Mouse (Mus musculus) megakaryocyte, embryonic 14.5 days (primary cell): ENCODE results near the gene Vmn1r226. TPM values are rescaled to one million over a fixed set of nuclear protein-coding genes. Genes with fewer than 3 reads are reported as not detected.

Source experiments
- H3K27me3 ChIP-seq: replicated peaks from 2 replicates; pipeline ENCODE3; 2012; ENCODE audit warnings: inconsistent platforms
- H3K36me3 ChIP-seq: replicated peaks from 2 replicates; pipeline ENCODE3; 2012; ENCODE audit warnings: low read length, inconsistent platforms, mixed read lengths
- H3K4me1 ChIP-seq: 2 replicates; pipeline ENCODE4 v1.6.1; 2012; ENCODE audit warnings: inconsistent platforms
- H3K4me3 ChIP-seq: replicated peaks from 2 replicates; pipeline ENCODE3; 2012; ENCODE audit warnings: moderate library complexity, mild to moderate bottlenecking, inconsistent platforms
- H3K9me3 ChIP-seq: 2 replicates; pipeline ENCODE4 v1.6.1; 2012; ENCODE audit warnings: inconsistent platforms
- FLI1 ChIP-seq: IDR thresholded peaks from 2 replicates; pipeline ENCODE4 v1.6.1; 2012; ENCODE audit warnings: low read length, inconsistent platforms, mixed read lengths
- GATA1 ChIP-seq: IDR thresholded peaks from 3 replicates; pipeline ENCODE4 v1.6.1; 2012; ENCODE audit warnings: mixed read lengths, low read length, inconsistent platforms, borderline replicate concordance
- polyA plus RNA-seq: library from polyadenylated mRNA; stranded (reverse); fragments of >175 nt; gene quantifications from 2 replicates; pipeline ENCODE4 v1.2.3, GENCODE M21; 2012; ENCODE audit warnings: low replicate concordance; ENCODE audit not compliant: insufficient read depth

The Vmn1r226 gene
- polyA plus RNA-seq, result not detected in 2 replicates

DNA sequence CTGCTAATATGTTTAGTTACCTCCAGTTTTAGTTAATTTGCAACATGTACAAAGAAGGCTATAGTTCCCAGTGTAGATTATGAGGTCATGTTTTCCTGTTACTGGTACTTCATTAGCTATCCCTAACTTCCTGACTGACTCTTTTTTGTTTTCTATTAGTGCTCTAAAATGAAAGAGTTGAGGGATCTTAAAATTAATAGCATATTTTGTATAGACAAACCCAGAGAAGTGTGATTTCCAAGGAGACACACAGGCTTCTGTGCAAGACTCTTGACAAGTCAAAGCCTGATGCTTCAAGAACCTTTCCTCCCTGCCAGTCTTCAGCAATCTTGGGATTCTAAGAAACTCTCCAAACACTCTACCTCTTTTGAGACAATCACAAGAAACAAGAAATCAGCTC is at the start of gene Vmn1r226:
Gene Vmn1r226 (plus strand): TSS at position 301 of the 400 bp plus-strand sequence.
- no peaks in the 10 kb centered on the region for H3K27me3 ChIP-seq
- TF ChIP-seq GATA1 (no peak), FLI1 (no peak)
- H3K4me3 ChIP-seq, result no peak within 1 kb of the TSS
- H3K9me3 ChIP-seq, result peaks cover 5% of the 10 kb centered on the region; the same call in 1 of the 2 replicates
- no peaks in the 10 kb centered on the region for H3K4me1 ChIP-seq
- no peaks in the 10 kb centered on the region for H3K36me3 ChIP-seq

DNA sequence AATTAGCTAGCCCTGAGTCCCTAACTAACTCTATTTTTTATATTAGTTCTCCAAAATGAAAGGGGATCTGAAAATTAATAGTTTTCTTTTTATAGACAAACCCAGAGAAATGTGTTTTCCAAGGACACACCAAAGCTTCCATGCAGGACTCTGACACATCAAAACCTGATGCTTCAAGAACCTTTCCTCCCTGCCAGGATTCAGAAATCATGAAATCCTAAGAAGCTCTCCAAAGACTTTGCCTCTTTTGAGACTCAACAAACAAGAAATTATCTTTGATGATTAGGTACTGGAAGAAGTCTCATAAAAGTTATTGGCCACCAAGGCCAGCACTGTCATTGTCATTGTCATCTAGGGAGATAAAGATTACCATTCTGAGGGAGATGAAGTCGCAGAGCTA is 46.9 kb downstream of the Vmn1r226 start, which contains the start of gene Vmn1r227:
Gene Vmn1r227 (plus strand): TSS at position 301 of the 400 bp plus-strand sequence.
- Histone ChIP-seq H3K4me3 (no peak within 1 kb of the TSS), H3K4me1 (no peaks in the 10 kb centered on the region), H3K27me3 (no peaks in the 10 kb centered on the region), H3K36me3 (no peaks in the 10 kb centered on the region), H3K9me3 (no peaks in the 10 kb centered on the region)
- TF ChIP-seq GATA1 (no peak), FLI1 (no peak)

Other genes starting within 250 kb of the Vmn1r226 start
- not detected in 2 replicates for gene Vmn2r108, start 201.5 kb upstream of the Vmn1r226 start, polyA plus RNA-seq
- not detected in 2 replicates for gene Vmn1r225, start 184.7 kb upstream of the Vmn1r226 start, polyA plus RNA-seq
- gene Vmn2r109, start 118.1 kb upstream of the Vmn1r226 start, polyA plus RNA-seq, result not detected in 2 replicates
- gene Vmn2r110, start 86.4 kb upstream of the Vmn1r226 start, polyA plus RNA-seq, result 0.02 TPM in 1 of 2 replicates, not detected in the other
- gene Fpr-rs3, start 58.0 kb upstream of the Vmn1r226 start, polyA plus RNA-seq, result not detected in 2 replicates
- not detected in 2 replicates for gene Vmn1r227, start 47.0 kb downstream of the Vmn1r226 start, polyA plus RNA-seq
- gene Vmn1r228, start 103.3 kb downstream of the Vmn1r226 start, polyA plus RNA-seq, result not detected in 2 replicates
- gene Vmn1r229, start 128.7 kb downstream of the Vmn1r226 start, polyA plus RNA-seq, result not detected in 2 replicates
- gene Vmn1r230, start 157.6 kb downstream of the Vmn1r226 start, polyA plus RNA-seq, result not detected in 2 replicates
- not detected in 2 replicates for gene Vmn1r231, start 222.2 kb downstream of the Vmn1r226 start, polyA plus RNA-seq
- not detected in 2 replicates for gene Vmn1r232, start 236.9 kb downstream of the Vmn1r226 start, polyA plus RNA-seq